Mouse (Mus musculus) forebrain, embryonic 14.5 days (tissue): ENCODE measurements around the gene Serpinf1. TPM values are rescaled to one million over a fixed set of nuclear protein-coding genes. Genes with fewer than 3 reads are reported as not detected.
"Not testable (repeated sequence)": the region's sequence is repeated elsewhere in the genome, so short reads cannot be mapped to it uniquely, and the experiment has no call there.

ENCODE experiments used
- ATAC-seq: fragments of 200-750 bp; cut with Nextera tagmentation; 2 replicates; pipeline ENCODE4 v1.8.0; 2017; ENCODE audit warnings: mild to moderate bottlenecking, moderate library complexity
- DNase-seq: peaks from one replicate; pipeline ENCODE4 v3.0.0-alpha.2; 2015; ENCODE audit warnings: low spot score
- H3K27ac ChIP-seq: fragments of 300-500 bp; sonication (generic); 2 replicates; pipeline ENCODE4 v1.5.1; 2014; ENCODE audit warnings: low read depth, mild to moderate bottlenecking, control low read depth, low read length, moderate library complexity
- H3K27me3 ChIP-seq: fragments of 300-500 bp; sonication (generic); replicated peaks from 2 replicates; pipeline ENCODE4 v1.6.1; 2014; ENCODE audit warnings: low read length, control low read depth, mixed read lengths; ENCODE audit not compliant: control insufficient read depth, insufficient read depth
- H3K36me3 ChIP-seq: fragments of 300-500 bp; sonication (generic); 2 replicates; pipeline ENCODE4 v1.6.1; 2014; ENCODE audit warnings: low read length, control low read depth; ENCODE audit not compliant: control insufficient read depth, insufficient read depth
- H3K4me1 ChIP-seq: fragments of 300-500 bp; sonication (generic); 2 replicates; pipeline ENCODE4 v1.6.1; 2014; ENCODE audit warnings: antibody characterized with exemption, low read length, control low read depth; ENCODE audit not compliant: control insufficient read depth, insufficient read depth
- H3K4me2 ChIP-seq: fragments of 300-500 bp; sonication (generic); 2 replicates; pipeline ENCODE4 v1.6.1; 2014; ENCODE audit warnings: mild to moderate bottlenecking, control low read depth, low read length
- H3K4me3 ChIP-seq: fragments of 300-500 bp; sonication (generic); 2 replicates; pipeline ENCODE4 v1.5.1; 2014; ENCODE audit warnings: low read depth, low read length, control low read depth
- H3K9ac ChIP-seq: fragments of 300-500 bp; sonication (generic); 2 replicates; pipeline ENCODE4 v1.6.1; 2014; ENCODE audit warnings: mild to moderate bottlenecking, low read length, control low read depth, moderate library complexity
- H3K9me3 ChIP-seq: fragments of 300-500 bp; sonication (generic); replicated peaks from 2 replicates; pipeline ENCODE4 v1.6.1; 2016; ENCODE audit warnings: low read length, control low read depth, mixed read lengths; ENCODE audit not compliant: control insufficient read depth
- WGBS: fragments of 180-500 bp; shearing (Covaris S2); extraction: QIAGEN DNeasy Blood & Tissue Kit; methylation state at CpG from one replicate; pipeline ENCODE4 v1.1.7; 2014; 5-methylcytosine and 5-hydroxymethylcytosine counted together
- polyA plus RNA-seq: library from polyadenylated mRNA; unstranded; fragments of >200 nt; fragmentation: Nextera tagmentation; extraction: Ambion mirVana; gene quantifications from 2 replicates; pipeline ENCODE4 v1.2.1, GENCODE M21; 2014

Serpinf1 gene
- polyA plus RNA-seq, 1 experiment from 2014 or later, result 23.6 TPM

DNA sequence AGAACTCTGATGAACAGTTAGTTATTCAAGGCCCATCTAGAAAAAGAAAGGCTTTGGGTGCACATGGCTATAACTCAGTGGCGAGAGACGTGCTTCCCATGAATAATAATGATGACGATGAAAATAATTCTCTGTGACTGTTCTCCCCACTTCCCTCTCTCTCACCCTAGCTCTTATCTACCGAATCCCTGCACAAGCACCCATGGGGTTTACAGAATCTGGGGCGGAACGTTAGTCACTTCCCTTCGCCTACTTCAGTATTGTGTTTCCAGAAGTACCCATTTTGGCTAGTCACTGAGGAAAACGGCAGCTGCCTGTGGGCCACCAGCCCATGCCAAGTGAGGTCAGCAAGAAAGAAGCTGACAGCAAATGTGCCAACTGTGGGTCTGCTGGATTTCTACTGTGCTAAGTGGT is 36.1 kb upstream of the Serpinf1 start:
- ATAC-seq, result no peak
- no peaks in the 10 kb centered on the region for H3K27me3 ChIP-seq
- no peak overlapping the region for H3K4me3 ChIP-seq
- H3K27ac ChIP-seq, result no peak overlapping the region
- H3K9ac ChIP-seq, result no peak overlapping the region
- 84% methylated on average over 8 of the region's 8 CpGs for WGBS
- DNase-seq, result no peak
- peaks cover 26% of the 10 kb centered on the region for H3K4me1 ChIP-seq
- no peaks in the 10 kb centered on the region for H3K36me3 ChIP-seq
- no peaks in the 10 kb centered on the region for H3K9me3 ChIP-seq
- H3K4me2 ChIP-seq, result no peak overlapping the region

DNA sequence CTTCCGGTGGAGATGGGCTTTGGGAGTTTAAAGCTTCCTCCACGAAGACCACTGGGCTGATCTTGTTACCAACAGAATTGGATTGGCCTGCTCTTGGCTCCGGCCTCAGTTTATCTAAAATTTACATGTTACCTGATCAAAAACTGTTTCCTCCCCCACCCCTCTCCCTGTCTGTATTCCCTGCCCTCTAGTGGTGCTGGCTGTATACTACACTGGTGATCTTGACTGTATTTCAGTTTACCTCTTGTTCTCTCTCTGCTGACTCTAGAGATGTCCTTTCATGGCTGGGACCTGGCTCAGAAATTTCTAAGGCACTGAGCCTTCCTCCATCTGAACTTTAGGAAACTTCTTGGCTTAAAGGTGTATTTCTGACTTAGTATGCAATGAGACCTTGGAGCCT is 35.7 kb upstream of the Serpinf1 start:
- Histone ChIP-seq H3K36me3 (no peaks in the 10 kb centered on the region), H3K4me2 (no peak overlapping the region), H3K27me3 (no peaks in the 10 kb centered on the region), H3K27ac (no peak overlapping the region), H3K4me1 (peaks cover 28% of the 10 kb centered on the region), H3K4me3 (no peak overlapping the region), H3K9me3 (no peaks in the 10 kb centered on the region), H3K9ac (no peak overlapping the region)
- 30% methylated on average over 3 of the region's 3 CpGs for WGBS
- ATAC-seq (no peak), DNase-seq (peak; percentile 52)

DNA sequence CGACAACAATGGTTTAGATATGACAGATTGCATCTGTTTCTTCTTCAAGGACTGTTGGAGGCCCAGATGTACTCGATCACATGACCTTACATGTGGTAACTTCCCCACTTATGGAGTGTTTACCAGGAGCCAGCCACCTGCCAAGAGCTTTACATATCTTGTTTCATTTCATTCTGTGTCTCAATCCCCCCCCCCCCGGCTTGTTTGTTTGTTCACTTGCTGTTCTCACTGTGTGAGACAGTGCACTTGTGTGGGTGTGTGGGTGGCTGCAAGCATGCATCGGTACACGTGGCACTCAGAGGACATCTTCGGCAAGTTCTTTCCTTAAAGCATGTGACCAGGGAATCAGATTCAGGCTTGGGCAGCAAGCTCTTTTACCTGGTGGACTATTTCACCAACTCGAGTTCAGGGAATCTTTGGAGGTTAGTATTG is 34.0 kb upstream of the Serpinf1 start:
- Histone ChIP-seq H3K4me1 (peaks cover 17% of the 10 kb centered on the region), H3K4me2 (no peak overlapping the region), H3K27ac (no peak overlapping the region), H3K9ac (no peak overlapping the region), H3K36me3 (no peaks in the 10 kb centered on the region), H3K4me3 (no peak overlapping the region), H3K9me3 (no peaks in the 10 kb centered on the region), H3K27me3 (no peaks in the 10 kb centered on the region)
- ATAC-seq, result no peak
- no peak for DNase-seq
- 87% methylated on average over 7 of the region's 7 CpGs for WGBS

DNA sequence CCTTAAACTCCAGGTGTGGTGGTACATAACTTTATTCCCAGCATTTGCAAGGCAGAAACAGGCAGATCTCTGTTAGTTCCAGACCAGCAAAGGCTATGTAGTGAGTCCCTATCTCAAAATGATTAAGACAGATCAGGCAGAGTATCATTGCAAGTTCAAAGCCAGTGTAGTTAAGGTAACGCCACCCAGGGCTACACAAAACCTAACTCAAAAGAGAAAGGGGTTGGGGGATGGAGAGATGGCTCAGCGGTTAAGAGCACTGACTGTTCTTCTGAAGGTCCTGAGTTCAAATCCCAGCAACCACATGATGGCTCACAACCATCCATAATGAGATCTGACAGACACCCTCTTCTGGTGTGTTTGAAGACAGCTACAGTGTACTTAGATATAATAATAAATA is 33.5 kb upstream of the Serpinf1 start:
- not testable (repeated sequence) for H3K27me3 ChIP-seq, H3K9me3 ChIP-seq, DNase-seq, H3K4me2 ChIP-seq, H3K27ac ChIP-seq, H3K36me3 ChIP-seq, ATAC-seq, H3K4me3 ChIP-seq, H3K9ac ChIP-seq
- peaks cover 17% of the 10 kb centered on the region for H3K4me1 ChIP-seq
- 92% methylated on average over 2 of the region's 2 CpGs for WGBS

DNA sequence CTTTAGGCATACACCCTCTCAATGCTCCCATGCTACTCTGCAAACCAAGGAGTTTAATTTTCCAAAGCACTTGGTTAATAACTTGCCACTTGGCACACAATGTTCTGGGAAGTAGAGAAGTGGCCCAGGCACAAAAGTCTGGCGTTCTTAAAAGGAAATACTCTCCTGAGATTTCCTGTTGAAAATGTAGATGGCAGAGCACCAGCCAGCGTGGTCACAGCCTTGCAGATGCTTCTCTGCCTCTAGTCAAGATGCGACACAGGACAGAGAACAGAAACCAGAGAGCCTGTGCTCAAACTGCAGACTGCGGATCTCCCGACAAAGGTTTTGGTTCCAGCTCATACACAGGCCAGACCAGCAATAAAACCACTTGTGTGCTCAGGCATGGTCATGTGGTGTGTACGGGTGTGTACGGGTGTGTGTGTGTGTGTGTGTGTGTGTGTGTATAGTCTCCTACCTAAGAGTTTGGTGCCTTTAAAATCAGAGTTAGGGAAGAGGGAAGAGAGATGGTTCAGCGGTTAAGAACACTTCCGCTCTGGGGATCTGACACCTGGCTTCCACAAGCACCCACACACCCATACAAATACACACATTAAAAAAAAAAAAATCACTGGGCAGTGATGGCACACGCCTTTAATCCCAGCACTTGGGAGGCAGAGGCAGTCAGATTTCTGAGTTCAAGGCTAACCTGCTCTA is 32.7 kb upstream of the Serpinf1 start:
- no peak for ATAC-seq
- 85% methylated on average over 10 of the region's 10 CpGs for WGBS

DNA sequence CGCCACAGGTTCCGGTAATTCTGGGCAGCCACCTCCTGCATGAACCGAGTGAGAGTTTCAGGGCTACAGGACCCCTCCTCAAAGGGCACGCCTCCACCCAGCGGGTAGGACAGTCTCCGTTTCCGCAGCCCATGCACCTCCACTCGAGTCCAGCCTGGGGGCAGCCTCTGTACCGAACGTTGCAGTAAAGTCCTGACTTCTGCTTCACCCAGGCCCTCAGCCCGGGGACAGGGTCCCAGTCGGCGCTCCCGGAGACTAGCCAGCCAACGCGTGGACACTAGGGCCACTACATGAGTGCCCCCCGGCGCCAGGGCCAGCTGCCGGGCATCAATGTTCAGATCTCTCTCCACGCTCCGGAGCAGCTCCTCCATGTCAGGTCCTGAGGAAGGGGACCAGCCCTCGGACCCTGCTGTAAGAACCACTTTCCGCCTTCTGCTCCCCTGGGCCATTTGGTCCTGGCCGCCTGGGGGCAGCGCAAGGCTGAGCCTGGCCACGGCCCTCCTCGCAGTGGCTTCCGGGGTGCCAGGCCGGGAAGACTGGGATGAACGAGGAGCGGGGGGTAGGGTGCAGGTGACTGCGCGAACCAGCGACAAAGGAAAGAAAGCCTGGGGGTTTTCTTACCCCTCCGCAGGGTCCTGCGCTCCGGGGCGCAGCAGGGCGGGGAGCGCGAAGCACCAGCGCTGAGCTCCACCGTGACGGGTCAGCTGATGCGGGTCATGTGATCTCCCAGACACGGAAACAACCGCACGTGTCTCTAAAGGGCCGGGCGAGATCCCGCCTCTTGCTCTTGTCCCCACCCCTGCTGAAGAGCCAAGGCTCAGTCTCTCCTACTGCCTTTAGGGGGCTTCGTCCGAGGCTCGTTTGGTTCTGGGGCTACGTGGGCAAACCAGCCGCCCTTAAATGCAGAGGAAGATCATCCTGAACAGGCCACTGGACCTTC is 31.8 kb upstream of the Serpinf1 start, which contains the start of gene Wdr81:
Gene Wdr81, minus strand, starts transcription at position 727 of the 940 bp plus-strand sequence.
- WGBS, result 3% methylated on average over 53 of the region's 56 CpGs
- Histone ChIP-seq H3K9me3 (no peaks in the 10 kb centered on the region), H3K9ac (peak within 1 kb of the TSS; percentile 79), H3K27me3 (no peaks in the 10 kb centered on the region), H3K4me3 (peak within 1 kb of the TSS; percentile 65), H3K4me2 (peak within 1 kb of the TSS; percentile 99), H3K27ac (no peak within 1 kb of the TSS; the same call in 1 of the 2 replicates), H3K4me1 (peaks cover 10% of the 10 kb centered on the region; the same call in 1 of the 2 replicates), H3K36me3 (peaks cover 2% of the 10 kb centered on the region; the same call in 1 of the 2 replicates)
- ATAC-seq (peak; percentile 96), DNase-seq (peak; percentile 95)

More for the DNA sequence above, 32.7 kb upstream of the Serpinf1 start:
- Histone ChIP-seq H3K4me2 (peak overlapping the region; percentile 99), H3K4me1 (peaks cover 16% of the 10 kb centered on the region), H3K9ac (peak overlapping the region; percentile 79; the same call in 1 of the 2 replicates), H3K27ac (no peak overlapping the region), H3K4me3 (peak overlapping the region; percentile 65), H3K27me3 (no peaks in the 10 kb centered on the region), H3K9me3 (no peaks in the 10 kb centered on the region), H3K36me3 (no peaks in the 10 kb centered on the region)
- no peak for DNase-seq

DNA sequence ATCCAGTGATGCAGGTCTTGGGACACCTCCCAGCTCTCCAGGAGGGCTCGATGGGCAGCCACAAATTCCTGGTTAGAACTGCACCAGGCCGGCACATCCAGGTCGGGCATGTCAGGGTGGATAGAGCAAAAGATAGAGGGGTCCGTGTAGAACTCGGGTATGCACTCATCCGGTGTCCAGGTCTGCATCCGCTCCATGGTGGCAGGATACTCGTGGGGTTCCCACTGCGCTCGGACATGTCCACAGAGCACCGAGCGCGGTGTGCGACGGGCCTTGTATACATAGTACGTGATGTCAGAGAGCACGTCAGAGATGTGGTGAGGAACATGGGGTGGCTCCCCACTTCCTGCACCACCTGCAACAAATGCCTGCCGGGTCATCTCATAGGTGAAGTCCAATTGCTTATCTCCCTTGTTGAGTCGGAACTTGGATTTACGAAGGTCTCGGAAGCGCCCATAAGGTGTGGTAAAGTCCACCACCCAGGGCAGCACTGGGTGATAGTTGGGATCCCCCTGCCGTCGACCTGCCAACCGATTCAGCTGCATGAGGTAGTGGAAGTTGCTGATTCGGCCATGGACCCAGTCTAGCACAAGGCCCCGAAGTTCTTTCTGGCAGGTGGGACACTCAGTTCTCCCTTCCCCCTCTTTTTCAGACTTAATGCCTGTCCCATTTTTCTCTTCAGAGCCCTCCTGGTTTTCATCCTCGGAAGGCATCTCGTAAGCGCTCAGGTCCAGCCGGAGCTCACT is 30.5 kb upstream of the Serpinf1 start:
- Histone ChIP-seq H3K27me3 (no peaks in the 10 kb centered on the region), H3K4me3 (no peak overlapping the region), H3K9me3 (no peaks in the 10 kb centered on the region), H3K27ac (no peak overlapping the region), H3K9ac (no peak overlapping the region), H3K4me1 (peaks cover 10% of the 10 kb centered on the region; the same call in 1 of the 2 replicates), H3K36me3 (peaks cover 15% of the 10 kb centered on the region), H3K4me2 (no peak overlapping the region)
- no peak for ATAC-seq
- WGBS, result 93% methylated on average over 31 of the region's 31 CpGs
- DNase-seq, result no peak

DNA sequence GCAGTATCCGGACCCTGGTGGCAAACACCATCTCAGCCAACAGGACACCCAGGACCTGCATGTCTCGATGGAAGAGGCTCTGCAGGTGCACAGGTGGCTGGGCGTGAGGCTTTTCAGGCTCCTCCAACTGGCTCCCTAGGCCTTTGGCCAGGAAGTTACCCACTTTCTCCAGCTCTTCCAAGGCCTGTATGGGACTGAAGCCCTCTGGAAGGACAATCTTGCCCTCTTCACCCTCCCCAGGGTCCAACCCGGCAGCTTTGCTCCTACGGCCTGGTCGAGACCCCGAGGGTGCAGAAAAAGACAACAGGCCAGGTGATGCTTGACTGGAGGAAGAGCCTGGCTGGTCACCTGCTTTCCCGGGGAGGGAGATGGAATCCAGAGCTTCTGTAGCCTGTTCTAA is 29.6 kb upstream of the Serpinf1 start:
- ATAC-seq, result no peak
- Histone ChIP-seq H3K4me2 (no peak overlapping the region), H3K27ac (no peak overlapping the region), H3K4me3 (no peak overlapping the region), H3K9me3 (no peaks in the 10 kb centered on the region), H3K36me3 (peaks cover 22% of the 10 kb centered on the region), H3K27me3 (no peaks in the 10 kb centered on the region), H3K4me1 (peaks cover 10% of the 10 kb centered on the region; the same call in 1 of the 2 replicates), H3K9ac (no peak overlapping the region)
- DNase-seq, result no peak
- WGBS, result 88% methylated on average over 8 of the region's 8 CpGs
